Mouse (Mus musculus) limb, embryonic 13.5 days (tissue): ENCODE measurements around the gene Enc1. TPM values are rescaled to one million over a fixed set of nuclear protein-coding genes. Genes with fewer than 3 reads are reported as not detected.

Experiments
- ATAC-seq: fragments of 200-750 bp; cut with Nextera tagmentation; 2 replicates; pipeline ENCODE4 v1.8.0; 2017; ENCODE audit warnings: low read depth, moderate number of reproducible peaks, moderate TSS enrichment; ENCODE audit not compliant: low FRiP score
- H3K27ac ChIP-seq: fragments of 300-500 bp; sonication (generic); 2 replicates; pipeline ENCODE4 v1.5.1; 2015; ENCODE audit warnings: inconsistent platforms, mild to moderate bottlenecking, moderate library complexity
- H3K27me3 ChIP-seq: fragments of 300-500 bp; sonication (generic); 2 replicates; pipeline ENCODE4 v1.6.1; 2015; ENCODE audit warnings: mild to moderate bottlenecking, inconsistent platforms
- H3K36me3 ChIP-seq: fragments of 300-500 bp; sonication (generic); 2 replicates; pipeline ENCODE4 v1.6.1; 2015; ENCODE audit warnings: inconsistent platforms, mild to moderate bottlenecking, moderate library complexity
- H3K4me1 ChIP-seq: fragments of 300-500 bp; sonication (generic); 2 replicates; pipeline ENCODE4 v1.6.1; 2015; ENCODE audit warnings: inconsistent platforms
- H3K4me2 ChIP-seq: fragments of 300-500 bp; sonication (generic); replicated peaks from 2 replicates; pipeline ENCODE4 v1.6.1; 2015; ENCODE audit warnings: inconsistent platforms, mild to moderate bottlenecking, moderate library complexity
- H3K4me3 ChIP-seq: fragments of 300-500 bp; sonication (generic); 2 replicates; pipeline ENCODE4 v1.5.1; 2015; ENCODE audit warnings: moderate library complexity, mild to moderate bottlenecking, inconsistent platforms
- H3K9ac ChIP-seq: fragments of 300-500 bp; sonication (generic); 2 replicates; pipeline ENCODE4 v1.6.1; 2015; ENCODE audit warnings: mild to moderate bottlenecking, inconsistent platforms
- H3K9me3 ChIP-seq: fragments of 300-500 bp; sonication (generic); 2 replicates; pipeline ENCODE4 v1.6.1; 2016; ENCODE audit warnings: inconsistent platforms
- WGBS: fragments of 180-500 bp; shearing (Covaris S2); methylation state at CpG from one replicate; pipeline ENCODE4 v1.1.7; 2015; 5-methylcytosine and 5-hydroxymethylcytosine counted together
- polyA plus RNA-seq: library from polyadenylated mRNA; unstranded; fragments of >200 nt; fragmentation: Nextera tagmentation; extraction: Ambion mirVana; gene quantifications from 2 replicates; pipeline ENCODE4 v1.2.1, GENCODE M21; 2015

The Enc1 gene
- polyA plus RNA-seq, 1 experiment from 2014 or later = 8.2 TPM

- Histone ChIP-seq H3K4me3 (no peak overlapping the region), H3K4me2 (peak overlapping the region; percentile 93), H3K9me3 (no peaks in the 10 kb centered on the region), H3K27me3 (0 out of 2 replicates have a peak, but pooled peaks cover 3% of the 10 kb centered on the region), H3K4me1 (peaks cover 81% of the 10 kb centered on the region), H3K9ac (no peak overlapping the region), H3K36me3 (peaks cover 54% of the 10 kb centered on the region), H3K27ac (no peak overlapping the region)
- no peak for ATAC-seq
- WGBS = 93% methylated on average over 12 of the region's 12 CpGs
Observed at GRCm38 (mm10) chr13:97245157-97245556, 4.3 kb downstream of the Enc1 start.

DNA sequence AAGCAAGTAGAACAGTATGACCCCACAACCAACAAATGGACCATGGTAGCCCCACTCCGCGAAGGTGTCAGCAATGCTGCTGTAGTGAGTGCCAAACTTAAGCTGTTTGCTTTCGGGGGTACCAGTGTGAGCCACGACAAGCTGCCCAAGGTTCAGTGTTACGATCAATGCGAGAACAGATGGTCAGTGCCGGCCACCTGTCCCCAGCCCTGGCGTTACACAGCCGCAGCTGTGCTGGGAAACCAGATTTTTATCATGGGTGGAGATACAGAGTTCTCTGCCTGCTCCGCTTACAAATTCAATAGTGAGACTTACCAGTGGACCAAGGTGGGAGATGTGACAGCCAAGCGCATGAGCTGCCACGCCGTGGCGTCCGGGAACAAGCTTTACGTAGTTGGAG is 5.3 kb downstream of the Enc1 start:
- Histone ChIP-seq H3K4me3 (no peak overlapping the region), H3K27ac (no peak overlapping the region), H3K4me2 (no peak overlapping the region), H3K9me3 (no peaks in the 10 kb centered on the region), H3K36me3 (peaks cover 64% of the 10 kb centered on the region), H3K9ac (no peak overlapping the region), H3K27me3 (0 out of 2 replicates have a peak, but pooled peaks cover 3% of the 10 kb centered on the region), H3K4me1 (peaks cover 88% of the 10 kb centered on the region)
- 89% methylated on average over 16 of the region's 16 CpGs for WGBS
- no peak for ATAC-seq

DNA sequence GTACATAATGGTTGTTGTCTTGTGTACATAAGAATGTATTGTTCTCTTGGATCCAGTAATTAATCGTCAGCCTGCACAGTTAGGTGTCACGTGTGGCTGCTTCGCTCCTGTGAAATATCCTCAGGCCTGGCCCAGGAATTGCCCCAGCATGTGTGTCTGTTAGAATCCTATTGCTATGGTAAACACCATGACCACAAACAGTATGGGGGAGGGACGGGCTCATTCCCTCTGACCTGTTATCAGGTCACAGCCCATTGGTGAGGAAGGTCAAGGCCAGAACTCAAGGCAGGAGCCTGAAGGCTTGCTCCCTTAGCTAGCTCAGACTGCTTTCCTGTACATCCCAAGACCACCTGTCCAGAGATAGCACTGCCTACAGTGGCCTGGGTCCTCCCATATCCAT is 6.8 kb downstream of the Enc1 start:
- 81% methylated on average over 4 of the region's 4 CpGs for WGBS
- Histone ChIP-seq H3K4me2 (no peak overlapping the region), H3K27ac (no peak overlapping the region), H3K4me1 (peaks cover 86% of the 10 kb centered on the region), H3K9me3 (no peaks in the 10 kb centered on the region), H3K4me3 (no peak overlapping the region), H3K27me3 (0 out of 2 replicates have a peak, but pooled peaks cover 3% of the 10 kb centered on the region), H3K9ac (no peak overlapping the region), H3K36me3 (peaks cover 79% of the 10 kb centered on the region)
- no peak; the same call in 1 of the 2 replicates for ATAC-seq

GRCm38 (mm10) chr13:97249051-97249461 is 8.2 kb downstream of the Enc1 start:
- Histone ChIP-seq H3K36me3 (peaks cover 87% of the 10 kb centered on the region), H3K4me3 (no peak overlapping the region), H3K9me3 (no peaks in the 10 kb centered on the region), H3K27ac (no peak overlapping the region), H3K4me2 (peak overlapping the region; percentile 32), H3K9ac (no peak overlapping the region), H3K4me1 (peaks cover 73% of the 10 kb centered on the region), H3K27me3 (peaks cover 5% of the 10 kb centered on the region; the same call in 1 of the 2 replicates)
- WGBS = 8% methylated on average over 5 of the region's 5 CpGs
- no peak for ATAC-seq

DNA sequence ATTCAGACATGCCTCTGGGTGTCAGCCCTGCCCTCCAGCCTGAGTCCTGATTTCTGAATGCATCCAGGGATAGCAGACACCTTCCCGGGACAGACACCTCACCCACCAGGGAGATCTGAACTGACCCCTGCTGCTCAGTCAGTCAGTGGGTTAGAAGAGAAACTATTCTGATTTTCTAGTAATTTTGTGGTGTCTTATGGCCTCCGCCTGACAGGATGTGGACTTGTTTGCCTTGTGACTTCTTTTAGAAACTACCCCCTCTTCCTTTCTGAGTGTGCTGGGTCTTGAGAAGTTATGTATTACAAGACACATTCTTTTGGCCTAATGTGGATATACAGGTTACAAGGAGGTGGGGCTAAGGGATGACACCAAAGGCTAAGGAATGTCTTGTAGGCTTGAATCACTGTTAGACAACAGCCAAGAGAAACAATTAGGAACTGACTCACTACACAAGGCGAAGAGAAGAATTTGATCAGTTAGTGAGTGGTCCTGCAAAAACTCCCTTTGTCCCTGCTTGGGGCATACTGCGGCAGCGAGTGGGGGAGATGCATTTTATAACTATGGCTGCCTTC is 8.7 kb downstream of the Enc1 start:
- peak overlapping the region; percentile 32; the same call in 1 of the 2 replicates for H3K4me2 ChIP-seq
- H3K4me3 ChIP-seq = no peak overlapping the region
- H3K9ac ChIP-seq = no peak overlapping the region
- H3K36me3 ChIP-seq = peaks cover 87% of the 10 kb centered on the region
- no peak overlapping the region for H3K27ac ChIP-seq
- ATAC-seq = no peak
- H3K4me1 ChIP-seq = peaks cover 68% of the 10 kb centered on the region
- no peaks in the 10 kb centered on the region for H3K9me3 ChIP-seq
- H3K27me3 ChIP-seq = peaks cover 8% of the 10 kb centered on the region; the same call in 1 of the 2 replicates
- WGBS = 64% methylated on average over 5 of the region's 5 CpGs

DNA sequence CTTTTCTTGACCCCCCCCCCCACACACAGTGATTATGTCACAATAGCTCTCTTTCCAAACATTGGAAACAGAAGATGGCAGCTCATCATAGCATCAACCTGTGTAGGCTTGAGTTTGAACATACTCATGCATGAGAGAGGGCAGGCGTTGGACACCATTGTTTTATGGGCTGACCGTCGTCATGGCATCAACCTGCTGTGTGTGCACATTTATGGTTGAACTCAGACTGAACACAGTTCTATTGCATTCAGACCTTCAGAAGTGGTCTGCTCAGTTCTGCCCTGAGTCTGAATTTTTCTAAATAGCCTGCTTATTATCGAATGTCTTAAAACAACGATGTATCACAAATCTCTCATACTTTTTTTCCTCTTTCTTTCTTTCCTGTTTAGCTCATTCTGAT is 9.2 kb downstream of the Enc1 start:
- Histone ChIP-seq H3K9me3 (no peaks in the 10 kb centered on the region), H3K4me1 (peaks cover 62% of the 10 kb centered on the region), H3K4me3 (no peak overlapping the region), H3K27ac (no peak overlapping the region), H3K27me3 (peaks cover 5% of the 10 kb centered on the region; the same call in 1 of the 2 replicates), H3K9ac (no peak overlapping the region), H3K36me3 (peaks cover 82% of the 10 kb centered on the region), H3K4me2 (no peak overlapping the region)
- WGBS = 67% methylated on average over 5 of the region's 5 CpGs
- no peak for ATAC-seq

DNA sequence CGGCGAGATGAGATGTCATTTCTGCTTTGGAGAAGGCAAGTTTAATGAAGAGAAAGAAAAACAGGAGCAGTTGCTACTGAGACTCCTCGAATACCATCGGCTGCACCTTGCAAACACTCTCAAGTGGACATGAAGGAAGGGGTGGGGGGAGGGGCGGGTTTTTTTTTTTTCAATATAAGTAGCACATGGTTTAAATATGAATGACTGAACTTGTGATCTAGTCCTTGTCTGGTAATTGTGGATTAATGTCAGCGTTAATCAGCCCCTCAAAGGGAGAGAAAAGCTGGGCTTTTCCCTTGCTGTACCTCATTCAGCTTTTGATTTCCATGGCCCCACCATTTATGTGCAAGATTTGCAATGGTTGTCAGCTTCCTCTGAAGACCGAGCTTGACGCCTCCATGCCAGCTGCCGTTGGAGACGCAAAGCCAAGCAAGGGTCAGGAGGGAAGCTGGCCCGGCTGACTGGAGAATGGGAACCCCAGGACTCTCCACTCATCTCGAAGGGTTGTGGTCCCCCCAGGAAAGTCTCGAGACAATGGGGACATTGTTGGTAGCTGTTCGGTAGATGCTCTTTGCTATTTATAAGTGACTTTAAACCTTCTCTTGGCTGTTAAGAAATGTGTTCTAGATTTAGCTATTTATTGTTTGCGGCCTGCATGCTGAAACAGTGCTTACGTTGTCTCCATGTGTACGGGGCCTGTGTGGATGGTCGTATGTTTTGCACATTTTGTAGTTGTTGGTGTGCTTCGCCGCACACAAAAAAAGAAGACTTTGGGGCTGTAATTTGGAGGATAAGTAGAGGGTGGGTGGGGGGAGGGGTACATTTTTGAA is 9.9 kb downstream of the Enc1 start:
- H3K4me1 ChIP-seq = peaks cover 57% of the 10 kb centered on the region
- peaks cover 76% of the 10 kb centered on the region for H3K36me3 ChIP-seq
- H3K4me3 ChIP-seq = no peak overlapping the region
- H3K4me2 ChIP-seq = no peak overlapping the region
- no peak overlapping the region for H3K9ac ChIP-seq
- 69% methylated on average over 20 of the region's 20 CpGs for WGBS
- H3K9me3 ChIP-seq = no peaks in the 10 kb centered on the region
- ATAC-seq = no peak
- peaks cover 4% of the 10 kb centered on the region; the same call in 1 of the 2 replicates for H3K27me3 ChIP-seq
- no peak overlapping the region for H3K27ac ChIP-seq

- Histone ChIP-seq H3K27me3 (peaks cover 4% of the 10 kb centered on the region; the same call in 1 of the 2 replicates), H3K9ac (no peak overlapping the region), H3K27ac (no peak overlapping the region), H3K4me3 (no peak overlapping the region), H3K36me3 (peaks cover 66% of the 10 kb centered on the region), H3K4me1 (peaks cover 55% of the 10 kb centered on the region), H3K4me2 (no peak overlapping the region), H3K9me3 (no peaks in the 10 kb centered on the region)
- ATAC-seq = no peak
- WGBS = 84% methylated on average over 7 of the region's 7 CpGs
Observed at GRCm38 (mm10) chr13:97251736-97252135, 10.8 kb downstream of the Enc1 start.

- WGBS = 78% methylated on average over 7 of the region's 7 CpGs
- no peak for ATAC-seq
- Histone ChIP-seq H3K4me3 (no peak overlapping the region), H3K36me3 (peaks cover 59% of the 10 kb centered on the region), H3K4me2 (no peak overlapping the region), H3K4me1 (peaks cover 55% of the 10 kb centered on the region), H3K9me3 (no peaks in the 10 kb centered on the region), H3K9ac (no peak overlapping the region), H3K27ac (no peak overlapping the region), H3K27me3 (peaks cover 4% of the 10 kb centered on the region; the same call in 1 of the 2 replicates)
Observed at GRCm38 (mm10) chr13:97252469-97252868, 11.6 kb downstream of the Enc1 start.

DNA sequence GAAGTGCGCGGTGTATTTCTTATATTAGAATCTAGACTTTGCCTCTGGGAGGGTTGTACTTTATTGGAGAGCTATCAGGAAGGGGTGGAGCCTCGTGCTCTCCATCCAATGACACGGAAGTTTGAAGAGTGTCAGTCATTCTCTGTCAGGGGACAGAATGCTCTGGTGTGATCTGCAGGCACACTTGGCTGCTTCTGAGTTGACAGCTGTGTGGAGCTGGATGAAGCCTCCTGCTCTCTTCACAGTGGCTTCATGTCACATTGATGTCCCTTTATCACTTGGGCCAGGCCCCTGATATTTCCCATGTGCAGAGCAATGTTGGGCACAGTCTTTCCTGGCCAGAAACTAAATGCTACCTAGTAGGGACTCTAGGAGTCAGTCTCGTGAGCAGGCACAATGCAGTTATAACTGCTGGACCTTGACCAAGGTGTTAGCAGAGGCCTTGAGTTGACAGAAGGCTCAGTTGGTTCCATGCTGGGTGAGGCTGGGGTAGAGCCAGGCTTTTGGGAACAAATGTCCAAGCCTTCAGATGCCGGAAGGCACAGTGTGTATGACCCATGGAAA is 12.6 kb downstream of the Enc1 start:
- Histone ChIP-seq H3K27me3 (peaks cover 4% of the 10 kb centered on the region; the same call in 1 of the 2 replicates), H3K9ac (no peak overlapping the region), H3K36me3 (peaks cover 49% of the 10 kb centered on the region), H3K4me3 (no peak overlapping the region), H3K9me3 (no peaks in the 10 kb centered on the region), H3K4me1 (peaks cover 45% of the 10 kb centered on the region), H3K27ac (no peak overlapping the region), H3K4me2 (no peak overlapping the region)
- no peak for ATAC-seq
- 75% methylated on average over 6 of the region's 6 CpGs for WGBS

DNA sequence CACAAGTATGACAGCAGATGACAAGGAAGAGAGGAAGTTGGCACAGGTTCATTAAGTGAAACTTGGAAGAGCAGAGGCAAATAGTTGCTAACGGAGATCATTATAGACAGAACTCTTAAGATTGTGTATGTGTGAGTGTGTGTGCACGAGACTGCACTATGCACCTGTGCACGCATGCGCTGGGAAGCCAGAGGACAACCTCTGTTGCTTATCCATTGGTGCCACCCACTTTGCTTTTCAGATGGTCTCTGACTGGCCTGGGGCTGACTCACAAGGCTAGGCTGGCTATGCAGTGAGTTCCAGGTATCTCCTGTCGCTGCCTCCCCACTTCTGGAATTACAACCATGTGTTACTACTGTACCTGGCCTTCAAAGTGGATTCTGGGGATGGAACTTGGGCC is 13.1 kb downstream of the Enc1 start:
- peaks cover 45% of the 10 kb centered on the region for H3K36me3 ChIP-seq
- no peak overlapping the region for H3K4me3 ChIP-seq
- H3K27me3 ChIP-seq = peaks cover 4% of the 10 kb centered on the region; the same call in 1 of the 2 replicates
- H3K4me2 ChIP-seq = no peak overlapping the region
- no peak overlapping the region for H3K9ac ChIP-seq
- no peak overlapping the region for H3K27ac ChIP-seq
- H3K4me1 ChIP-seq = peaks cover 40% of the 10 kb centered on the region
- 93% methylated on average over 5 of the region's 5 CpGs for WGBS
- H3K9me3 ChIP-seq = no peaks in the 10 kb centered on the region
- ATAC-seq = no peak

DNA sequence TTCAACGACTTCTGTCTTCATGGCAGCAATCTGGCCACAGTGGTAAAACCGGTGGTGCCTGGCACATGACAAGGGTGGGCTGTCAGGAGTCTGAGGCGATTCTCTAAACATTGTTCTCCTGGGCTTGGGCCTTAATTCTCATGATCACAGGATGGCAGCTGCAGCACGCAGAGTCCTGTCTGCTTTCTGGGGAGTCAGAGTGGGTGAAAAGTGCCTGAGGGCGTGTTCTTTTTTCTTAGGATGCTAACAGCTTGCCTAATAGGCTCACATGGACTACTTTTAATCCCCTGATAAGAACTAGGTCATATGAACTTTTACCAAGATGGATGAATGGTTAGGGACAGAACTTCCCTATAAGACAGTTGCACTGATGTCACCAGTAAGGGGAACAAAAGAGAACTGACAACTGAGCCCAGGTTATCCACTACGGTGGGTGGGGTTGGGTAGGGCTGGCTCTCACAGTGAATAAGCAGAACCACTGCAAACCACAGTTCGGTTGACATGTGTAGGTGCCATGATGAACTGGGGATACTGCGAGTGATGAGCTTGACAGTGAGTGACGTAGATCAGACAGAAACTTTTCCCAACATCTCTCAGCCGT is 13.8 kb downstream of the Enc1 start:
- Histone ChIP-seq H3K9me3 (no peaks in the 10 kb centered on the region), H3K27ac (no peak overlapping the region), H3K36me3 (peaks cover 38% of the 10 kb centered on the region), H3K4me2 (no peak overlapping the region), H3K4me1 (peaks cover 35% of the 10 kb centered on the region), H3K9ac (no peak overlapping the region), H3K4me3 (no peak overlapping the region), H3K27me3 (peaks cover 4% of the 10 kb centered on the region; the same call in 1 of the 2 replicates)
- 84% methylated on average over 10 of the region's 10 CpGs for WGBS
- no peak for ATAC-seq
